Mouse (Mus musculus) embryonic facial prominence, embryonic 15.5 days (tissue): ENCODE measurements around the gene Ccdc184. TPM values are rescaled to one million over a fixed set of nuclear protein-coding genes. Genes with fewer than 3 reads are reported as not detected.

ENCODE experiments used
- ATAC-seq: fragments of 200-750 bp; cut with Nextera tagmentation; 2 replicates; pipeline ENCODE4 v1.8.0; 2017; ENCODE audit warnings: low read depth, moderate TSS enrichment; ENCODE audit not compliant: insufficient number of reproducible peaks, low FRiP score, low TSS enrichment
- H3K27ac ChIP-seq: fragments of 300-500 bp; sonication (generic); replicated peaks from 2 replicates; pipeline ENCODE4 v1.5.1; 2015; ENCODE audit warnings: mild to moderate bottlenecking, inconsistent platforms
- H3K27me3 ChIP-seq: fragments of 300-500 bp; sonication (generic); 2 replicates; pipeline ENCODE4 v1.6.1; 2015; ENCODE audit warnings: inconsistent platforms
- H3K36me3 ChIP-seq: fragments of 300-500 bp; sonication (generic); 2 replicates; pipeline ENCODE4 v1.6.1; 2015; ENCODE audit warnings: mild to moderate bottlenecking, inconsistent platforms
- H3K4me1 ChIP-seq: fragments of 300-500 bp; sonication (generic); 2 replicates; pipeline ENCODE4 v1.6.1; 2015; ENCODE audit warnings: inconsistent platforms
- H3K4me2 ChIP-seq: fragments of 300-500 bp; sonication (generic); replicated peaks from 2 replicates; pipeline ENCODE4 v1.6.1; 2015; ENCODE audit warnings: mild to moderate bottlenecking, inconsistent platforms
- H3K4me3 ChIP-seq: fragments of 300-500 bp; sonication (generic); replicated peaks from 2 replicates; pipeline ENCODE4 v1.5.1; 2015; ENCODE audit warnings: mild to moderate bottlenecking, inconsistent platforms
- H3K9ac ChIP-seq: fragments of 300-500 bp; sonication (generic); 2 replicates; pipeline ENCODE4 v1.6.1; 2015; ENCODE audit warnings: inconsistent platforms
- H3K9me3 ChIP-seq: fragments of 300-500 bp; sonication (generic); replicated peaks from 2 replicates; pipeline ENCODE4 v1.6.1; 2016; ENCODE audit warnings: inconsistent platforms
- WGBS: fragments of 180-500 bp; shearing (Covaris S2); methylation state at CpG from one replicate; pipeline ENCODE4 v1.1.7; 2015; 5-methylcytosine and 5-hydroxymethylcytosine counted together
- polyA plus RNA-seq: library from polyadenylated mRNA; unstranded; fragments of >200 nt; fragmentation: Nextera tagmentation; extraction: Ambion mirVana; gene quantifications from 2 replicates; pipeline ENCODE4 v1.2.1, GENCODE M21; 2015

The Ccdc184 gene
- polyA plus RNA-seq, result 2.1 and 2.9 TPM in 2 replicates

DNA sequence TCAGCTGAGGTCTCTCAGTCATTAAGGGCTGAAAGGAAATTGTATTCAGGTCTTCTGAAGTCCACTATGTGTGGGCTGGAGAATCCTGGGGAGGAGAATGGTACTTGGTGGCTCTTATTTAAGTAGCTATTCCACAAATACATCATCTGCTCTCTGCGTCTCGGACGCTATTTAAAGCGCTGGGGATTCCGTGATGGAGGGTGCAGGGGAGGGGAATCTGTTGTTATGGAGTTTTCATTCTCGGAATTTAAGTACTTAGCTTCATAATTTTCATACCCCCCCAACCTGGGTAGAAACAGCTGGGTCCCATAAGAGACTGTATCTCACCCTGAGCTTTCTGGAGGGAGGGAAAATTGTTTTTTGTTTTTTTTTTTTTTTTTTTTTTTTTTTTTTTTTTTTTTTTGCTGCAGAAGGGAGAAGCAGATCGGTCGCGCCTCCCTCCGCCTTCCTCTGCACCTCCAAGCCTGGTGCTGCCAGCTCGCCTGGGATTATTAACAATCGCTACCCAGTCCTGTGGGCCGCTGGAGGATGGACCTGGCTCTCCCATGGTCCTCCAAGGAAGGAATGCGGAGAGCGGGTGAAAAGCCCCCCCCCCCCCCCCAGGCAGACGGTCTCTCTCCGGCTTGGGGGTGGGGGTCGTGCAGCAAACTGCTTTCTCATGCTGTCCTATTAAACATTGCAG is at the start of gene Ccdc184:
Gene Ccdc184 (plus strand): TSS at position 196 of the 682 bp plus-strand sequence.
- no peak within 1 kb of the TSS for H3K9ac ChIP-seq
- peak within 1 kb of the TSS; percentile 79 for H3K4me2 ChIP-seq
- H3K9me3 ChIP-seq, result no peaks in the 10 kb centered on the region
- H3K4me3 ChIP-seq, result peak within 1 kb of the TSS; percentile 43
- H3K36me3 ChIP-seq, result no peaks in the 10 kb centered on the region
- ATAC-seq, result 0 out of 2 replicates have a peak, but pooled peaks have one; percentile 3
- peaks cover 10% of the 10 kb centered on the region for H3K4me1 ChIP-seq
- WGBS, result 3% methylated on average over 16 of the region's 18 CpGs
- no peak within 1 kb of the TSS for H3K27ac ChIP-seq
- H3K27me3 ChIP-seq, result peaks cover 67% of the 10 kb centered on the region

DNA sequence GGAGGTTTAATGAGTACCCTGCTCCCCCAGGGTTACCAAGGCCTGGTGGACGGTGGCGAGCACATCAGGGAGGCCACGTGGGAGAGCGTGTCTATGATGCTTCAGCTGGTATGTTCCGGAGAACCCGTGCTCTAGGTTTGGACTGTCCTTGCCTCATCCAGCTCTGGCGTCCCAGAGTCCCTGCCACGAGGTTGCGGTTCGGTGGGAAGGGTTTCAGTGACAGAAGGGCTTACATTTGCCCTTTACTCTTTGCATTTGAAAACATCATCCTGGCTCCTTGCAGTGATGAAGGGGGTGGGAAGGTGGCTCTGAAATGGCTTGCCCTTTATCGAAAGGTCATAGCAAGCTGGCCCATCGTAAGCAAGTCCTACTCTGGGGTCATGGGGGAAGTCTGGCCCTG is 47.6 kb upstream of the Ccdc184 start:
- H3K27ac ChIP-seq, result no peak overlapping the region
- no peaks in the 10 kb centered on the region for H3K27me3 ChIP-seq
- no peak overlapping the region for H3K9ac ChIP-seq
- ATAC-seq, result no peak
- peaks cover 76% of the 10 kb centered on the region for H3K36me3 ChIP-seq
- no peaks in the 10 kb centered on the region for H3K9me3 ChIP-seq
- H3K4me1 ChIP-seq, result no peaks in the 10 kb centered on the region
- WGBS, result 83% methylated on average over 12 of the region's 12 CpGs
- H3K4me3 ChIP-seq, result no peak overlapping the region
- H3K4me2 ChIP-seq, result no peak overlapping the region

- H3K4me2 ChIP-seq, result no peak overlapping the region
- 92% methylated on average over 20 of the region's 20 CpGs for WGBS
- no peak for ATAC-seq
- peaks cover 87% of the 10 kb centered on the region for H3K36me3 ChIP-seq
- no peak overlapping the region for H3K4me3 ChIP-seq
- no peaks in the 10 kb centered on the region for H3K9me3 ChIP-seq
- no peak overlapping the region for H3K27ac ChIP-seq
- H3K27me3 ChIP-seq, result no peaks in the 10 kb centered on the region
- no peaks in the 10 kb centered on the region for H3K4me1 ChIP-seq
- no peak overlapping the region for H3K9ac ChIP-seq
Measured at GRCm38 (mm10) chr15:98120831-98121230, 46.1 kb upstream of the Ccdc184 start.

DNA sequence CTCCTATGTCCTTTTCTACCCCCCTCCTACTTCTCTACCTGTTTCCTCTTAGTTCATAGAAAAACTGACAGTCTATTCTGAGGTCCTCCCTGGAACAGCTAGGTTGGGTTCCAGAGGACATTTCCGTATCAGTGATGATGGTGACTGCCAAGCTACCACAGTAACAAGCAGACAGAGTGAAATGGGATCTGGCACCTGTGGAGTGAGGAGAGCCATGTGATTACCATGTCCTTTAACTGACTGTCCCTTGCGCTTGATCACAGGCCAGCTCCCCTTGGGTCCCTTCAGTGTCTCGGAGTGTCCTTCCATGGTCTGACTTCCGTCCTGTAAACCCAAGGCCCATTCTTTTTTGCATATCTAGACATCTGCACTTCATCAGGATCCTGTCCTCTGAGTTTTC is 36.0 kb upstream of the Ccdc184 start:
- ATAC-seq, result no peak
- 87% methylated on average over 4 of the region's 4 CpGs for WGBS

GRCm38 (mm10) chr15:98131451-98131850 is 35.5 kb upstream of the Ccdc184 start:
- 90% methylated on average over 7 of the region's 7 CpGs for WGBS
- Histone ChIP-seq H3K9ac (no peak overlapping the region), H3K4me3 (no peak overlapping the region), H3K4me2 (no peak overlapping the region), H3K27ac (no peak overlapping the region), H3K27me3 (no peaks in the 10 kb centered on the region), H3K9me3 (no peaks in the 10 kb centered on the region), H3K36me3 (peaks cover 84% of the 10 kb centered on the region), H3K4me1 (no peaks in the 10 kb centered on the region)
- no peak for ATAC-seq

More for the DNA sequence above, 36.0 kb upstream of the Ccdc184 start:
- H3K27ac ChIP-seq, result no peak overlapping the region
- H3K9me3 ChIP-seq, result no peaks in the 10 kb centered on the region
- no peaks in the 10 kb centered on the region for H3K27me3 ChIP-seq
- no peak overlapping the region for H3K4me3 ChIP-seq
- no peaks in the 10 kb centered on the region for H3K4me1 ChIP-seq
- peaks cover 84% of the 10 kb centered on the region for H3K36me3 ChIP-seq
- H3K4me2 ChIP-seq, result no peak overlapping the region
- no peak overlapping the region for H3K9ac ChIP-seq

DNA sequence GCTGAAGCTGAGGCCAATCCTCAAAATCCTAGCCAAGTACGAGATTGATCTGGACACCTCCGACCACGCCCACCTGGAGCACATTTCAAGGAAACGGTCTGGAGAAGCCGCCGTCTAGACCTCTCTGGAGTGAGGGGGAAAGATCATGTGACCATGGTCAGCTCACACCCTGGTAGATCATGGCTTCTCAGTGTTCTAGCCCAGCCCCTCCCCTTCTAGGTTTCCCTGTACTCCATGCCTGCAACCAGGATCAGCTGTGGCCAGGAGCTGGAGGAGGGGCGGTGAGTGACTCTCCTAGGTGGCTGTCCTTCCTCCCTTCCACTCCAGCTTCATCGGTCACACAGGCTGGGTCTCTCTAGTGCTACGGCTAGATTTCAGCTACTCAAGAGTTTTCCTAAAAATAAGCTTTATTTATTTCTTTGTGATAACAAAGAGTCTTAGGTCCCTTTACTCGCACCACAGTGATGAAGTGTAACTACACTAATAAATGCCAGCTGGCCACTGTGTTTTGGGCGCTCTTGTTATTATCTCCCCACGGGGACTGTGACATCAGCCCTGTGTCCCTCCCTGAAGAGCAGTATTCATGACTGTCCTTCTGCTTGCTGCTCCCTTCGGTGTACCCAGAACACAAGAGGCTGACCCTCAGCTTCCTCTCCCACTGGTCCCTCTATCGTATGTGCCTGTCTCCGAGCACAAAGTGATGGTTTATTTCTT is 34.9 kb upstream of the Ccdc184 start:
- Histone ChIP-seq H3K4me3 (no peak overlapping the region), H3K9ac (no peak overlapping the region), H3K4me2 (no peak overlapping the region), H3K4me1 (no peaks in the 10 kb centered on the region), H3K27ac (no peak overlapping the region), H3K27me3 (no peaks in the 10 kb centered on the region), H3K9me3 (no peaks in the 10 kb centered on the region), H3K36me3 (peaks cover 84% of the 10 kb centered on the region)
- no peak for ATAC-seq
- WGBS, result 75% methylated on average over 15 of the region's 15 CpGs

GRCm38 (mm10) chr15:98133471-98133870 is 33.5 kb upstream of the Ccdc184 start:
- H3K36me3 ChIP-seq, result peaks cover 82% of the 10 kb centered on the region
- no peak for ATAC-seq

DNA sequence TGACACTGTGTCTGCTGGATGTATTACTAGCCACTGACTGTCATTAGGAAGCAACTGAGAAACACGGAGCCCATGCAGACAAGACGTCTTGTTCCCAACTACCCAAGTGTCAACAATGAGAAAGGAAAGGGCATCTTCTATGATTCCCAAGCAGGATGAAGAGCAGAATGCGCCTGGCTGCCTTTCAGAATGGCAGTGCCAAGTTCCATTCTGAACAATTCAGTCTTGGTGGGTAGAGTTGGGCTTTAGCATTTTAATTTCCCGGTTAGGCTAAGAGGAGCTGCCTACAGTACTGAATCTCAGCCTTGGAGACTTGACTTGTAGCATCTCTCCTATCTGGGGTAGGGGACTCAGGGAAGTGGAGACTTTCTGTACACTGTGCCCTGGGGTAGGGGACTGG is 32.9 kb upstream of the Ccdc184 start:
- Histone ChIP-seq H3K4me1 (no peaks in the 10 kb centered on the region), H3K9ac (no peak overlapping the region), H3K4me3 (no peak overlapping the region), H3K4me2 (no peak overlapping the region), H3K27me3 (no peaks in the 10 kb centered on the region), H3K36me3 (peaks cover 84% of the 10 kb centered on the region), H3K9me3 (no peaks in the 10 kb centered on the region), H3K27ac (no peak overlapping the region)
- WGBS, result 93% methylated on average over 4 of the region's 4 CpGs
- no peak for ATAC-seq

More at GRCm38 (mm10) chr15:98133471-98133870, 33.5 kb upstream of the Ccdc184 start:
- Histone ChIP-seq H3K4me1 (no peaks in the 10 kb centered on the region), H3K27me3 (no peaks in the 10 kb centered on the region), H3K9me3 (no peaks in the 10 kb centered on the region), H3K4me3 (no peak overlapping the region), H3K4me2 (no peak overlapping the region), H3K27ac (no peak overlapping the region), H3K9ac (no peak overlapping the region)
- whole genome bisulfite sequencing, result 94% methylated on average over 3 of the region's 3 CpGs

DNA sequence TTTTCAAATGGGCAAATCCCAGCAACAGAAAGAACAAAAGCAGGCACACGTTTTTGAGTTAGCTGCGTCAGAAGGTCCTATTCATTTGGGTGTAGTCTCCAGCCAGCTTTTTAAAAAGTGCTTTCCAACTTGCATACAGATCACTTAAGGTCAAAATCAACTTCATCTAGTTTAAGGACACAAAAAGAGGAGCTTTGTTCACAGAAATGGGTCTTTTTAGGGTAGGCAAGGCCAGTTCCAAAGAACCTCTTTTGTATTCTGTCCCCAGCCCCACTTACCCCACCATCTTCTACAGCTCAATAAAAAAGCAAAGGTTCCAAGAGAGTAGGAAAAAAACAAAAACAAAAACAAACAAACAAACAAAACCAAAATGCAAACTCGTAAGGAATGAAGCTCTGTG is 32.3 kb upstream of the Ccdc184 start:
- ATAC-seq, result no peak
- Histone ChIP-seq H3K27me3 (no peaks in the 10 kb centered on the region), H3K27ac (no peak overlapping the region), H3K9ac (no peak overlapping the region), H3K36me3 (peaks cover 89% of the 10 kb centered on the region), H3K4me2 (no peak overlapping the region), H3K9me3 (no peaks in the 10 kb centered on the region), H3K4me3 (no peak overlapping the region), H3K4me1 (no peaks in the 10 kb centered on the region)
- WGBS, result 84% methylated on average over 3 of the region's 3 CpGs

DNA sequence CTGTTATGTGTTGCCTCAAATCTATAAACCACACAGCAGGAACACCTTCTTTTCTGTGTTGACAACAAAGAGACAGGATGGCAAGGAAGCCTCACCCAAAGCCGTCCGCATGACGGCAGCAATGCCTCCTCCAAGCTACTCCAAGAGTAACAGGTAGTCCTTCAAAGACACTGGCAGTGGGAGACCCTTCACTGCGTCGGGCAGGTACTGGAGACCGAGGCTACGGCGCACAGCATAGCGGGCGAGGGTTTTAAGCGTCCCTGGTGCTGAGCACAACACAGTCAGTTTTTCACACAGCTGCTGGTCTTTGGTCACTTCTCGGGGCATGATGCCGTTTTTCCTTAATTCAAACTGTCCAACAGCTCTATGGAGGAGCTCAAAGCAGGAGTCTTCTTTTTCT is 31.3 kb upstream of the Ccdc184 start:
- peaks cover 93% of the 10 kb centered on the region for H3K36me3 ChIP-seq
- no peaks in the 10 kb centered on the region for H3K9me3 ChIP-seq
- no peak overlapping the region for H3K27ac ChIP-seq
- H3K4me1 ChIP-seq, result no peaks in the 10 kb centered on the region
- 94% methylated on average over 13 of the region's 13 CpGs for WGBS
- H3K4me3 ChIP-seq, result no peak overlapping the region
- ATAC-seq, result no peak
- H3K9ac ChIP-seq, result no peak overlapping the region
- no peak overlapping the region for H3K4me2 ChIP-seq
- no peaks in the 10 kb centered on the region for H3K27me3 ChIP-seq

- Histone ChIP-seq H3K4me1 (no peaks in the 10 kb centered on the region), H3K9me3 (no peaks in the 10 kb centered on the region), H3K27ac (no peak overlapping the region), H3K9ac (no peak overlapping the region), H3K4me3 (no peak overlapping the region), H3K4me2 (no peak overlapping the region), H3K27me3 (no peaks in the 10 kb centered on the region), H3K36me3 (peaks cover 91% of the 10 kb centered on the region)
- 90% methylated on average over 9 of the region's 9 CpGs for whole genome bisulfite sequencing
- no peak for ATAC-seq
Measured at GRCm38 (mm10) chr15:98136871-98137270, 30.1 kb upstream of the Ccdc184 start.
